Mouse (Mus musculus) erythroblast, embryonic 14.5 days (primary cell): ENCODE measurements at regions not wholly inside any gene's neighbourhood (a gene's known extent, or its start where the extent isn't known, plus 50 kb on each side); places are given as distances from the start of the nearest gene placed in this dataset.
A peak's percentile ranks its signal among the peaks of the same experiment; 100 is the strongest.

Experiments used
- H3K27me3 ChIP-seq: 2 replicates; pipeline ENCODE4 v1.6.1; 2012; ENCODE audit warnings: inconsistent platforms; ENCODE audit not compliant: control insufficient read depth
- H3K36me3 ChIP-seq: 2 replicates; pipeline ENCODE4 v1.6.1; 2012; ENCODE audit warnings: mild to moderate bottlenecking, inconsistent platforms; ENCODE audit not compliant: control insufficient read depth
- H3K4me1 ChIP-seq: 2 replicates; pipeline ENCODE4 v1.6.1; 2012; ENCODE audit warnings: inconsistent platforms; ENCODE audit not compliant: control insufficient read depth
- H3K4me3 ChIP-seq: replicated peaks from 2 replicates; pipeline ENCODE3; 2012; ENCODE audit warnings: moderate library complexity, mild to moderate bottlenecking, inconsistent platforms
- H3K9me3 ChIP-seq: 2 replicates; pipeline ENCODE4 v1.6.1; 2012; ENCODE audit warnings: low read length, inconsistent platforms, mixed read lengths; ENCODE audit not compliant: control insufficient read depth
- GATA1 ChIP-seq: IDR thresholded peaks from 2 replicates; pipeline ENCODE4 v1.6.1; 2012; ENCODE audit warnings: low read length, inconsistent platforms, mixed read lengths
- TAL1 ChIP-seq: IDR thresholded peaks from 3 replicates; pipeline ENCODE4 v1.6.1; 2012; ENCODE audit warnings: low read length, inconsistent platforms, mixed read lengths

GRCm38 (mm10) chr7:119256916-119257315 is 72.5 kb upstream of the Gpr139 start:
- TF ChIP-seq GATA1 (no peak), TAL1 (no peak)
- H3K27me3 ChIP-seq: peaks cover 36% of the 10 kb centered on the region
- H3K4me1 ChIP-seq: peaks cover 33% of the 10 kb centered on the region
- H3K36me3 ChIP-seq: no peaks in the 10 kb centered on the region
- H3K9me3 ChIP-seq: no peaks in the 10 kb centered on the region
- no peak overlapping the region for H3K4me3 ChIP-seq

GRCm38 (mm10) chr7:119252742-119253141 is 68.3 kb upstream of the Gpr139 start:
- no peak for TF ChIP-seq TAL1
- peak; percentile 41; the same call in 1 of the 2 replicates for TF ChIP-seq GATA1
- Histone ChIP-seq H3K4me1 (peaks cover 58% of the 10 kb centered on the region), H3K27me3 (peaks cover 23% of the 10 kb centered on the region), H3K36me3 (no peaks in the 10 kb centered on the region), H3K9me3 (no peaks in the 10 kb centered on the region), H3K4me3 (peak overlapping the region; percentile 28)

- peak; percentile 37; the same call in 1 of the 3 replicates for TF ChIP-seq TAL1
- no peak for TF ChIP-seq GATA1
- H3K27me3 ChIP-seq: peaks cover 12% of the 10 kb centered on the region
- H3K36me3 ChIP-seq: no peaks in the 10 kb centered on the region
- peaks cover 59% of the 10 kb centered on the region for H3K4me1 ChIP-seq
- peak overlapping the region; percentile 37 for H3K4me3 ChIP-seq
- no peaks in the 10 kb centered on the region for H3K9me3 ChIP-seq
Measured at GRCm38 (mm10) chr7:119251679-119252078, 67.3 kb upstream of the Gpr139 start.

- H3K36me3 ChIP-seq: no peaks in the 10 kb centered on the region
- H3K27me3 ChIP-seq: peaks cover 5% of the 10 kb centered on the region
- TF ChIP-seq TAL1 (no peak), GATA1 (no peak)
- H3K4me1 ChIP-seq: peaks cover 59% of the 10 kb centered on the region
- H3K4me3 ChIP-seq: no peak overlapping the region
- no peaks in the 10 kb centered on the region for H3K9me3 ChIP-seq
Measured at GRCm38 (mm10) chr7:119250381-119250780, 66.0 kb upstream of the Gpr139 start.

GRCm38 (mm10) chr7:119244785-119245184 is 60.4 kb upstream of the Gpr139 start:
- H3K9me3 ChIP-seq: no peaks in the 10 kb centered on the region
- peaks cover 13% of the 10 kb centered on the region for H3K4me1 ChIP-seq
- TF ChIP-seq TAL1: no peak
- TF ChIP-seq GATA1: no peak
- peaks cover 18% of the 10 kb centered on the region for H3K27me3 ChIP-seq
- no peaks in the 10 kb centered on the region for H3K36me3 ChIP-seq
- no peak overlapping the region for H3K4me3 ChIP-seq

- H3K36me3 ChIP-seq: no peaks in the 10 kb centered on the region
- TF ChIP-seq TAL1 (no peak), GATA1 (no peak)
- H3K9me3 ChIP-seq: no peaks in the 10 kb centered on the region
- H3K27me3 ChIP-seq: peaks cover 5% of the 10 kb centered on the region
- no peaks in the 10 kb centered on the region for H3K4me1 ChIP-seq
- no peak overlapping the region for H3K4me3 ChIP-seq
Measured at GRCm38 (mm10) chr7:119236343-119236742, 51.9 kb upstream of the Gpr139 start.
